Mouse (Mus musculus) limb, embryonic 12.5 days (tissue): ENCODE data around the gene Drap1. TPM values are rescaled to one million over a fixed set of nuclear protein-coding genes. Genes with fewer than 3 reads are reported as not detected.
"Not testable (repeated sequence)": the region's sequence is repeated elsewhere in the genome, so short reads cannot be mapped to it uniquely, and the experiment has no call there.

Experiments used
- ATAC-seq: fragments of 200-750 bp; cut with Nextera tagmentation; 2 replicates; pipeline ENCODE4 v1.8.0; 2017; ENCODE audit warnings: low read depth, moderate TSS enrichment; ENCODE audit not compliant: insufficient number of reproducible peaks, insufficient read depth, low FRiP score, low TSS enrichment
- H3K27ac ChIP-seq: fragments of 300-500 bp; sonication (generic); 2 replicates; pipeline ENCODE4 v1.5.1; 2016; ENCODE audit warnings: mild to moderate bottlenecking, moderate library complexity
- H3K27me3 ChIP-seq: fragments of 300-500 bp; sonication (generic); 2 replicates; pipeline ENCODE4 v1.6.1; 2016; ENCODE audit warnings: mild to moderate bottlenecking, moderate library complexity
- H3K36me3 ChIP-seq: fragments of 300-500 bp; sonication (generic); 2 replicates; pipeline ENCODE4 v1.6.1; 2016; ENCODE audit warnings: mild to moderate bottlenecking, moderate library complexity
- H3K4me1 ChIP-seq: fragments of 300-500 bp; sonication (generic); replicated peaks from 2 replicates; pipeline ENCODE4 v1.6.1; 2016
- H3K4me2 ChIP-seq: fragments of 300-500 bp; sonication (generic); 2 replicates; pipeline ENCODE4 v1.6.1; 2016; ENCODE audit warnings: mild to moderate bottlenecking, moderate library complexity
- H3K4me3 ChIP-seq: fragments of 300-500 bp; sonication (generic); replicated peaks from 2 replicates; pipeline ENCODE4 v1.5.1; 2016; ENCODE audit warnings: mild to moderate bottlenecking
- H3K9ac ChIP-seq: fragments of 300-500 bp; sonication (generic); replicated peaks from 2 replicates; pipeline ENCODE4 v1.6.1; 2016; ENCODE audit warnings: mild to moderate bottlenecking, moderate library complexity
- H3K9me3 ChIP-seq: fragments of 300-500 bp; sonication (generic); 2 replicates; pipeline ENCODE4 v1.6.1; 2016; ENCODE audit warnings: mild to moderate bottlenecking, moderate library complexity
- WGBS: fragments of 180-500 bp; shearing (Covaris S2); methylation state at CpG from one replicate; pipeline ENCODE4 v1.1.7; 2016; 5-methylcytosine and 5-hydroxymethylcytosine counted together
- polyA plus RNA-seq: library from polyadenylated mRNA; unstranded; fragments of >200 nt; fragmentation: Nextera tagmentation; extraction: Ambion mirVana; gene quantifications from 2 replicates; pipeline ENCODE4 v1.2.1, GENCODE M21; 2016

Gene Drap1
- polyA plus RNA-seq, 1 experiment from 2014 or later = 324 TPM

GRCm38 (mm10) chr19:5418750-5419466, 5.9 kb downstream of the Drap1 start:
- H3K27me3 ChIP-seq = no peaks in the 10 kb centered on the region

DNA sequence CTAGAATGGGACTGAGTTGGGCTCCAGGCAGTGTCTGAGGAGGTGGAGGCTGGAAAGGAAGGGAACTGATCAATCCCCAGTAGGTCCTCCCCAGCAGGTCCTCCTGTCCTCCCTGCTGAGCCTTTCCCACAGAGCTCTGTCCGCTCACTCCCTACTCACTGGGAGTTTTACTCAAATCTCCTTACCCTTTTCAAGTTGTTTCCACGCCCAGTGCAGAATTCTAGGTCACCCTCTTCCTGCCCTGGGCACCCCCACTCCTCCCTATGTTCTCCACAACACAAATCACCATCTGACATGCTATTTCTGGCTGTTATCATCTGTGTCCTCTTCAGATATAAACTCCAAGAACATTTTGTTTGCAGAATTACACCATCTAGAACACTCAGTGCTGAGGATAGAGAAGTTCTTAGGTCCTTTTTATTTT, 10.2 kb downstream of the Drap1 start:
- Histone ChIP-seq H3K4me2 (no peak overlapping the region), H3K36me3 (peaks cover 20% of the 10 kb centered on the region; the same call in 1 of the 2 replicates), H3K9me3 (no peaks in the 10 kb centered on the region), H3K4me3 (no peak overlapping the region), H3K27me3 (no peaks in the 10 kb centered on the region), H3K27ac (no peak overlapping the region), H3K9ac (no peak overlapping the region), H3K4me1 (no peaks in the 10 kb centered on the region; the same call in 1 of the 2 replicates)
- 63% methylated on average over 2 of the region's 2 CpGs for WGBS
- no peak for ATAC-seq

More at GRCm38 (mm10) chr19:5418750-5419466, 5.9 kb downstream of the Drap1 start:
- Histone ChIP-seq H3K9ac (no peak overlapping the region), H3K9me3 (no peaks in the 10 kb centered on the region), H3K4me3 (no peak overlapping the region), H3K4me1 (peaks cover 10% of the 10 kb centered on the region), H3K27ac (no peak overlapping the region), H3K36me3 (peaks cover 60% of the 10 kb centered on the region), H3K4me2 (no peak overlapping the region)
- ATAC-seq = no peak
- 96% methylated on average over 8 of the region's 8 CpGs for WGBS

DNA sequence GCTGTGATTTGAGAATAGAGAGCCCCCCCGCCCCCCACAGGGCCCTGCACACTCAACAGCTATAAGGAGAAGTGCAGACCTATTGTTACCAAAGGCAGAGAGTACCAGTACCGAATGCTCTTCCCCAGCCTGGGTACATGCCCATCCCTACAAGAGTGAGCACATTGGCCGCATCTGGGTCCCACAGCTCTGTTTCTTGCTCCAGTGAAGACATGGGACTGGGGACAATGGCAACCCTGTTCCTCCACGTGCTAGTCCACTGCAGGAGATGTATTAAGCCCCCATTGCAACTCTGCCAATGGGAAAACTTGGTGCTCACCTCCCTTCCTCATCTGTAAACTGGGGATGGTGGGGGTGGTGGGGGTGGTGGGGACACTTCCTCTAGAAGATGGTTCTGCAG, 10.9 kb downstream of the Drap1 start:
- Histone ChIP-seq H3K9ac (no peak overlapping the region), H3K4me3 (no peak overlapping the region), H3K4me1 (no peaks in the 10 kb centered on the region; the same call in 1 of the 2 replicates), H3K36me3 (peaks cover 19% of the 10 kb centered on the region; the same call in 1 of the 2 replicates), H3K9me3 (no peaks in the 10 kb centered on the region), H3K27ac (no peak overlapping the region), H3K4me2 (no peak overlapping the region), H3K27me3 (no peaks in the 10 kb centered on the region)
- ATAC-seq = no peak
- WGBS = 79% methylated on average over 4 of the region's 4 CpGs

DNA sequence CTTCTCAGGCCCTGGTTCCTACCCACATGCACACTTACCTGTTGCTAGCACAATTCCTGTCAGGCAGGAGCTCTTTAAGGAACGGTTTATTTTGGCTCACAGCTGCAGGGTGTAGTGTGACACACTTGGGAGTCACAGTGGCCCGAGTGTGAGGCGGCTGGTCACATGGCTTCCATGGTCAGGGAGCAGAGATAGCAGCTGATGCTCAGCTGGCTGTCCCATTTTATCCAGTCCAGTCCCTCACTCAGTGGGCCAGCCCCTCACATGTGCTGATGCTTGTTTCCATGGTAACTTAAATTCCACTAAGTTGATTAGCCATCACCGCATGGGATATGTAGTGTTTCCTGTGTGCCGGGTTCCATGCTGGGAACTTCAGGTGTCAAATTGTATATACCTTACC, 12.8 kb downstream of the Drap1 start:
- H3K27me3 ChIP-seq = no peaks in the 10 kb centered on the region
- H3K9ac ChIP-seq = no peak overlapping the region
- peaks cover 7% of the 10 kb centered on the region; the same call in 1 of the 2 replicates for H3K36me3 ChIP-seq
- H3K4me3 ChIP-seq = no peak overlapping the region
- no peak overlapping the region for H3K4me2 ChIP-seq
- 64% methylated on average over 5 of the region's 5 CpGs for WGBS
- no peak for ATAC-seq
- H3K27ac ChIP-seq = no peak overlapping the region
- peaks cover 13% of the 10 kb centered on the region for H3K4me1 ChIP-seq
- H3K9me3 ChIP-seq = no peaks in the 10 kb centered on the region

GRCm38 (mm10) chr19:5410641-5411040, 14.1 kb downstream of the Drap1 start:
- Histone ChIP-seq H3K4me3 (no peak overlapping the region), H3K27me3 (no peaks in the 10 kb centered on the region), H3K9me3 (no peaks in the 10 kb centered on the region), H3K9ac (no peak overlapping the region), H3K4me1 (peaks cover 13% of the 10 kb centered on the region), H3K36me3 (peaks cover 7% of the 10 kb centered on the region; the same call in 1 of the 2 replicates), H3K27ac (no peak overlapping the region), H3K4me2 (no peak overlapping the region)
- 87% methylated on average over 5 of the region's 5 CpGs for WGBS
- no peak for ATAC-seq

DNA sequence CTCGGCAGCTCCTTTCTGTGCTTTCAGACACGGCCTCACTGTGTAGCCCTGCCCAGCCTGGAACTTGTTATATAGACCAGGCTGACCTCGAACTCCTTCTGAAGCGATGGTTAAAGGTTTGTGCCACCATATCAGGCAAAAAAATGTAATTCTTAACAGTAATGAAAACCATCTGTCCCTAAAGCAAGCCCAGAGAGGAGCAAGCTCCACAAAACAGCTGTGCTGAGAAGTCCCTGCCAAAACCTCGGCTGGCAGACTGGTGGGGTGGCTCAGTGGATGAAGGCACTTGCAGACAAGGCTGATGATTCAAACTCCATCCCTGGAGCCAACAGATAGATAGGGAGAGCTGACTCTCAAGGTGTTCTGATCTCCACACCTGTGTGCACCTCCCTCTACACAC, 15.7 kb downstream of the Drap1 start:
- peaks cover 13% of the 10 kb centered on the region for H3K4me1 ChIP-seq
- no peak overlapping the region for H3K4me3 ChIP-seq
- no peak overlapping the region for H3K4me2 ChIP-seq
- H3K36me3 ChIP-seq = peaks cover 7% of the 10 kb centered on the region; the same call in 1 of the 2 replicates
- H3K9ac ChIP-seq = no peak overlapping the region
- no peaks in the 10 kb centered on the region for H3K9me3 ChIP-seq
- no peak for ATAC-seq
- WGBS = 53% methylated on average over 5 of the region's 5 CpGs
- no peaks in the 10 kb centered on the region for H3K27me3 ChIP-seq
- H3K27ac ChIP-seq = no peak overlapping the region

DNA sequence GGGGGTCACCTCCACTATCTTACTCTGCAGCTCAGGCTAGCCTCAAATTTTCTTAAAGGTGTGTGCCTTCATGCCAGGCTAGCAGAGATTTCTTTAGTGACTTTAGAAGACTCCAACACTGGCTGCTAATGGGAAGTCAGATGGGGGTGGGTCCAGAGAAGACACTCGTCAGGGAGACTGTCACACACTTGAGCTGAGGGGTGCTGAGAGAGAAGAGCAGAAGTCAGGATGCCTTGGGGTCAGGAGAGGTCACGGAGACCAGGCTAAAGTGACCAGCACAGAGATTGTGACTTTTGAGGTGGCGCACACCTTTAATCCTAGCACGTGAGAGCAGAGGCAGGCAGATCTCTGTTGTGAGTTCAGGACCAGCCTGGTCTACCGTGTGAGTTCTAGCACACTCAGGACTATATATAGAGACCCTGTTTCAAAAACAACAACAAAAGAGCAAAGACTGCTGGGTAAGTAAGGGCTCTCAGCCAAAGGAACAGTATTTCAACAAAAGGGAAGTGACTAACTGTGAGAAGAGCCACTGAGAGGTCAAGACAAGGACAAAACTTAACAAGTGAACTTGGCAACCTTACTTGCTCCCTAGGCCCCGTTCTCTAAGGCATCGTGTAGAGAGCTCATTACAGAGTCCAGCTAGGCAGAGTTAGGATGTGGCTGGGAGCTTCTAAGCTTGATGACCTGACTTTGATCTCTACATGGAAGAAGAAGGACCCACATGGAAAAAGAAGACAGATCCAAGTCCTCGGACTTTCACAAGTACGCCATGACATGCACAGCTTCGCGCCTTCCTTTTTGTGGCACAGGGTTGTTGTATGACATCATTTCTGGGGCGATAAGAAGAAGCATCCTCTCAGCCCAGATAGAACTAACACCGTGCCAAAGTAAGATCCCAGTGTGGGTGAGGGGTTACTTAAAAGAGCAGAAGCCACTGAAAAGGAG, 16.4 kb downstream of the Drap1 start:
- H3K4me3 ChIP-seq = peak overlapping the region; percentile 60; the same call in 1 of the 2 replicates
- no peak overlapping the region for H3K27ac ChIP-seq
- peak overlapping the region; percentile 67 for H3K4me2 ChIP-seq

DNA sequence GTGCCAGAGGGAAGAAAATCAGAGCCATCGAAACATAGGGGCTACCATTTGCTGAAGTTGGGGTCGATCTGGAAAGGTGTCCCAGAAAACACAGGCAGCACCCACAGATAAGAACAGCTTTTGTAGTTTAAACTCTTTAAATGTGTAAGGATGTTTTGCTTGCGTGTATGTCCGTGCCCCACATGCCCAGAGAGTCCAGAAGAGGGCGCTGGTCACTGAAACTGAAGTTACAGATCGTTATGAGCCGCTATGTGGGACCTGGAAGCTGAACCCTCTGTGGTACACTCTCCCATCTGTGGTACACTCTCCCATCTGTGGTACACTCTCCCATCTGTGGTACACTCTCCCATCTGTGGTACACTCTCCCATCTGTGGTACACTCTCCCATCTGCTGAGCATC, 17.6 kb downstream of the Drap1 start:
- Histone ChIP-seq H3K36me3 (peaks cover 7% of the 10 kb centered on the region; the same call in 1 of the 2 replicates), H3K4me2 (peak overlapping the region; percentile 67), H3K27ac (peak overlapping the region; percentile 94), H3K4me1 (peaks cover 13% of the 10 kb centered on the region), H3K4me3 (peak overlapping the region; percentile 60), H3K9me3 (no peaks in the 10 kb centered on the region), H3K27me3 (no peaks in the 10 kb centered on the region), H3K9ac (peak overlapping the region; percentile 73)
- WGBS = 14% methylated on average over 7 of the region's 7 CpGs
- no peak for ATAC-seq

More for the DNA sequence above, 16.4 kb downstream of the Drap1 start:
- no peaks in the 10 kb centered on the region for H3K9me3 ChIP-seq
- H3K36me3 ChIP-seq = peaks cover 7% of the 10 kb centered on the region; the same call in 1 of the 2 replicates
- no peaks in the 10 kb centered on the region for H3K27me3 ChIP-seq
- 92% methylated on average over 13 of the region's 13 CpGs for WGBS
- H3K4me1 ChIP-seq = peaks cover 13% of the 10 kb centered on the region
- H3K9ac ChIP-seq = 0 out of 2 replicates have a peak overlapping the region, but pooled peaks have one; percentile 73
- no peak for ATAC-seq

GRCm38 (mm10) chr19:5406531-5407126, 18.1 kb downstream of the Drap1 start:
- not testable (repeated sequence) for H3K9me3 ChIP-seq, H3K27me3 ChIP-seq, H3K36me3 ChIP-seq
- Histone ChIP-seq H3K4me2 (peak overlapping the region; percentile 67), H3K4me3 (peak overlapping the region; percentile 60), H3K9ac (peak overlapping the region; percentile 73), H3K27ac (peak overlapping the region; percentile 94), H3K4me1 (peaks cover 13% of the 10 kb centered on the region)
- peak; percentile 63 for ATAC-seq
- WGBS = 18% methylated on average over 25 of the region's 25 CpGs

GRCm38 (mm10) chr19:5405924-5406323, 18.9 kb downstream of the Drap1 start:
- peak overlapping the region; percentile 53; the same call in 1 of the 2 replicates for H3K9ac ChIP-seq
- H3K9me3 ChIP-seq = no peaks in the 10 kb centered on the region
- H3K4me2 ChIP-seq = peak overlapping the region; percentile 54
- H3K4me1 ChIP-seq = peaks cover 13% of the 10 kb centered on the region
- WGBS = 32% methylated on average over 7 of the region's 7 CpGs
- H3K4me3 ChIP-seq = peak overlapping the region; percentile 38
- no peaks in the 10 kb centered on the region for H3K27me3 ChIP-seq
- H3K27ac ChIP-seq = peak overlapping the region; percentile 73
- peaks cover 7% of the 10 kb centered on the region; the same call in 1 of the 2 replicates for H3K36me3 ChIP-seq
- no peak for ATAC-seq
